In genomic region chr13:34257177-34257576, GRCm38 (mm10) we compare ENCODE assay signal across 19 mouse cellular contexts.
"Had no signal": no experiment of that assay in that cellular context is flagged by ENCODE, and none has a peak within 500 bp of the region (broad histone marks: within the 10 kb centered on the region; RNA-seq: fewer than 3 reads in every experiment).

No protein-coding gene starts in this region.

- H3K36me3 ChIP-seq: heart, embryonic 13.5 days; heart, embryonic 15.5 days; hindbrain, embryonic 15.5 days; limb, embryonic 12.5 days had no signal

- H3K4me2 ChIP-seq: heart, embryonic 11.5 days; heart, embryonic 13.5 days; heart, embryonic 15.5 days; hindbrain, embryonic 13.5 days; hindbrain, embryonic 15.5 days; limb, embryonic 12.5 days; liver, embryonic 12.5 days had no signal

- H3K9me3 ChIP-seq: heart, embryonic 13.5 days; heart, embryonic 15.5 days; hindbrain, embryonic 13.5 days; hindbrain, embryonic 15.5 days; limb, embryonic 12.5 days; liver, embryonic 12.5 days had no signal

- H3K4me3 ChIP-seq: heart, adult 2 months; heart, embryonic 13.5 days; heart, embryonic 15.5 days; hindbrain, embryonic 13.5 days; hindbrain, embryonic 15.5 days; limb, embryonic 12.5 days; liver, embryonic 12.5 days had no signal

- H3K27ac ChIP-seq: heart, adult 2 months; heart, embryonic 13.5 days; heart, embryonic 15.5 days; hindbrain, embryonic 13.5 days; hindbrain, embryonic 15.5 days; hindbrain, postnatal 0 days; kidney, postnatal 0 days; limb, embryonic 12.5 days; liver, embryonic 14.5 days had no signal

- H3K27me3 ChIP-seq: heart, embryonic 13.5 days; heart, embryonic 15.5 days; hindbrain, embryonic 13.5 days; hindbrain, embryonic 15.5 days; limb, embryonic 12.5 days; liver, embryonic 12.5 days had no signal

- ATAC-seq: hindbrain, postnatal 0 days; liver, embryonic 12.5 days had no signal

- DNase-seq: gastrocnemius, postnatal 14 days; gastrocnemius, postnatal 36 days; heart, adult 11 months; heart, adult 2 months; heart, postnatal 14 days; heart, postnatal 36 days; layer of hippocampus, postnatal 36 days; left cerebral cortex, postnatal 4 days; liver had no signal

- H3K9ac ChIP-seq: heart, embryonic 13.5 days; heart, embryonic 15.5 days; hindbrain, embryonic 13.5 days; hindbrain, embryonic 15.5 days; limb, embryonic 12.5 days; liver, embryonic 12.5 days; liver, embryonic 14.5 days had no signal
